Mouse (Mus musculus): ENCODE data around the gene Sh2b2. TPM values are rescaled to one million over a fixed set of nuclear protein-coding genes. Genes with fewer than 3 reads are reported as not detected.

Gene Sh2b2
- polyA plus RNA-seq, 1 experiment from 2014 or later: 4.9 TPM

DNA sequence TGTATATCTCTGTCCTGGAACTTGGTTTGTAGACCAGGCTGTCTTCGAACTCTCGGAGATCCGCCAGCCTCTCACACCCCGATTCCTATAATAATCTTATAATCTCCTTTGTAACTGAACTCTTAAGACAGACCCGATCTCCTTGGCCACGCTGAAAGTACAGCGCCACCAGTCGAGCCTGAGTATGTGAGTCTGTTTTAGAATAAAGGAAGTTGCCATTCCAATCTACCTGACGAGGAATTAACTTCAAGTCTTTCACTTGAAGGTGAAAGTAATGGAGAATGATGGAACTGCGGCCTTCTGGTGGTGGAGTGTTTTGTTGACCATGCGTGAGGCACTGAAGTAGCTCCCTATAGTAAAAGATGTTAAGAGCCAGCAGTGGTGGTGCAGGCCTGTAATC lies 46.8 kb downstream of the Sh2b2 start:
- H3K27me3 ChIP-seq (ENCODE audit: insufficient read depth, poor library complexity, severe bottlenecking): no peaks in the 10 kb centered on the region
- peak overlapping the region; percentile 92; the same call in 1 of the 2 replicates for H3K27ac ChIP-seq
- no peak for DNase-seq (ENCODE audit: low spot score)
- peaks cover 30% of the 10 kb centered on the region for H3K36me3 ChIP-seq
- H3K9me3 ChIP-seq: peaks cover 3% of the 10 kb centered on the region; the same call in 1 of the 2 replicates
- peak overlapping the region; percentile 97 for H3K4me3 ChIP-seq
- H3K4me1 ChIP-seq: peaks cover 12% of the 10 kb centered on the region
- WGBS: 37% methylated on average over 11 of the region's 11 CpGs

GRCm38 (mm10) chr5:136198474-136199391 lies 47.6 kb downstream of the Sh2b2 start, which contains the start of gene Prkrip1:
Gene Prkrip1, minus strand, starts transcription at chr5:136198963.
- Histone ChIP-seq H3K9me3 (peaks cover under 1% of the 10 kb centered on the region; the same call in 1 of the 2 replicates), H3K4me3 (peak within 1 kb of the TSS; percentile 97), H3K27ac (peak within 1 kb of the TSS; percentile 92), H3K27me3 (ENCODE audit: insufficient read depth, poor library complexity, severe bottlenecking) (no peaks in the 10 kb centered on the region), H3K4me1 (peaks cover 12% of the 10 kb centered on the region), H3K36me3 (peaks cover 35% of the 10 kb centered on the region)
- under 1% methylated on average over 62 of the region's 62 CpGs for WGBS
- DNase-seq (ENCODE audit: low spot score): peak; percentile 96

- H3K9me3 ChIP-seq: no peaks in the 10 kb centered on the region
- H3K27me3 ChIP-seq (ENCODE audit: insufficient read depth, poor library complexity, severe bottlenecking): no peaks in the 10 kb centered on the region
- peaks cover 95% of the 10 kb centered on the region for H3K36me3 ChIP-seq
- no peaks in the 10 kb centered on the region for H3K4me1 ChIP-seq
- DNase-seq (ENCODE audit: low spot score): no peak
- no peak overlapping the region for H3K4me3 ChIP-seq
- no peak overlapping the region for H3K27ac ChIP-seq
- 82% methylated on average over 7 of the region's 7 CpGs for whole genome bisulfite sequencing
These were observed 54.5 kb downstream of the Sh2b2 start for GRCm38 (mm10) chr5:136191870-136192269.

DNA sequence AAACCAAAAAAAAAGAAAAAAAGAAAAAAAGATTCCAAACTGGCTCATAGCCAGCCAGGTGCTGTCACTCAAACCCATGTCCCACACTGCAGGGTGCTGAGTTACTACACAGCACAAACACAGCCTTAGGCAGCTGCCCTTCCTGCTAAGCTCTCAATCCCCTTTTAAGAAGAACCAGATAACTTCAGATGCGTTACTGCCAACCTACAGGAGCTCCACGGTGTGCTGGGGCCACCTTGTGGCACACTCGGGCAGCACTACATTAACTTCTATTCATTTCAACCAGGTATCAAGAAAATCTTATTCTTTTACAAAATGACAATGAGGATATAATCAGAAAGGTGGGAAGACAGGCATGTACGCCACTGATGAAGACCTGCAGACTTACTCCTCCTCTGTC lies 59.6 kb downstream of the Sh2b2 start:
- H3K4me3 ChIP-seq: no peak overlapping the region
- H3K27ac ChIP-seq: no peak overlapping the region; the same call in 1 of the 2 replicates
- no peak for DNase-seq (ENCODE audit: low spot score)
- H3K9me3 ChIP-seq: no peaks in the 10 kb centered on the region
- H3K4me1 ChIP-seq: no peaks in the 10 kb centered on the region
- H3K27me3 ChIP-seq (ENCODE audit: insufficient read depth, poor library complexity, severe bottlenecking): no peaks in the 10 kb centered on the region
- WGBS: 47% methylated on average over 4 of the region's 4 CpGs
- H3K36me3 ChIP-seq: peaks cover 89% of the 10 kb centered on the region

- H3K9me3 ChIP-seq: no peaks in the 10 kb centered on the region
- no peaks in the 10 kb centered on the region for H3K27me3 ChIP-seq (ENCODE audit: insufficient read depth, poor library complexity, severe bottlenecking)
- H3K36me3 ChIP-seq: peaks cover 91% of the 10 kb centered on the region
- DNase-seq (ENCODE audit: low spot score): no peak
- WGBS: 90% methylated on average over 7 of the region's 7 CpGs
- H3K27ac ChIP-seq: no peak overlapping the region
- H3K4me1 ChIP-seq: no peaks in the 10 kb centered on the region
- no peak overlapping the region for H3K4me3 ChIP-seq
These were observed 62.6 kb downstream of the Sh2b2 start for GRCm38 (mm10) chr5:136183766-136184165.

- Histone ChIP-seq H3K36me3 (peaks cover 91% of the 10 kb centered on the region), H3K27ac (no peak overlapping the region), H3K9me3 (no peaks in the 10 kb centered on the region), H3K4me1 (no peaks in the 10 kb centered on the region), H3K4me3 (no peak overlapping the region), H3K27me3 (ENCODE audit: insufficient read depth, poor library complexity, severe bottlenecking) (no peaks in the 10 kb centered on the region)
- DNase-seq (ENCODE audit: low spot score): no peak
- 75% methylated on average over 4 of the region's 4 CpGs for WGBS
These were observed 63.5 kb downstream of the Sh2b2 start for GRCm38 (mm10) chr5:136182830-136183229.

DNA sequence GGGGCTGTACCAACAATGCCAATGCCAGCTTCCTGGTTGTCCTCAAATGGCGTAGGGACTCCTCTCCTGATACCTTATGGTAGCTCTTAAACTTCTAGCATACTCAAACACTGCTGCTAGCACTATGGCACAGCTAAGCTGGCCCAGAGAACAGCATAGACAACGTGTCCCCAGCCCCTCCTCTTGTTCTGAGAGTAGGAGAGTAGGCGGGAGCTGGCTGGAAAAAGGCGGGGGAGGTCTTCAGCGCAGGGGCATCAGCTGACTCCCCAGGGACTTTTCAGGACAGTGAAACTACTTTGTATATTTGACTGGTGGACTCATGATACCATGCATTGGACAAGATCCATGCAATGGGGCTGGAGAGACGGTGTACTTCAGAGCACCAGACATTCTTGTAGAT lies 64.3 kb downstream of the Sh2b2 start:
- H3K4me1 ChIP-seq: peaks cover 4% of the 10 kb centered on the region; the same call in 1 of the 2 replicates
- WGBS: 90% methylated on average over 6 of the region's 6 CpGs
- H3K9me3 ChIP-seq: no peaks in the 10 kb centered on the region
- no peaks in the 10 kb centered on the region for H3K27me3 ChIP-seq (ENCODE audit: insufficient read depth, poor library complexity, severe bottlenecking)
- peaks cover 94% of the 10 kb centered on the region for H3K36me3 ChIP-seq
- H3K4me3 ChIP-seq: no peak overlapping the region
- DNase-seq (ENCODE audit: low spot score): no peak
- H3K27ac ChIP-seq: no peak overlapping the region

DNA sequence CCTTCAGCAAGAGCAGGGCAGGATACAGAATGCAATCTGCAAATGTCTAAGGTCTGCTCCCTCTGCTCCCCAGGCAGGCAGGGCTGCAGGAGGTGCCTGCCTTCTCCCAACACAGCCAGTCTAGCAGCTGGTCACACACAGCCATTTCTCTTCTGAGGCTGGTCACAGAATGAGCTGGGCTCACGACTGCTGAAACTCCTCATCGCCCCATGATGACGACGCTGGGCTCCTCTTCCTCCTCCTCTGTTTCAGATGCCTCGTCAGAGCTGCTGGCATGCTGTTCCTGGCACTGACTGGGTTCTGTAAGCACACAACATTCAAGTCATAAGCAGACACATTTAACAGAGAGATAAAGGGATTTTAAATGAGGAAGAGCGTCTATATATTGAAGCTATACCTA lies 65.2 kb downstream of the Sh2b2 start:
- Histone ChIP-seq H3K27ac (no peak overlapping the region), H3K9me3 (no peaks in the 10 kb centered on the region), H3K36me3 (peaks cover 87% of the 10 kb centered on the region), H3K4me1 (peaks cover 7% of the 10 kb centered on the region; the same call in 1 of the 2 replicates), H3K4me3 (no peak overlapping the region), H3K27me3 (ENCODE audit: insufficient read depth, poor library complexity, severe bottlenecking) (no peaks in the 10 kb centered on the region)
- 88% methylated on average over 6 of the region's 6 CpGs for WGBS
- DNase-seq (ENCODE audit: low spot score): no peak

DNA sequence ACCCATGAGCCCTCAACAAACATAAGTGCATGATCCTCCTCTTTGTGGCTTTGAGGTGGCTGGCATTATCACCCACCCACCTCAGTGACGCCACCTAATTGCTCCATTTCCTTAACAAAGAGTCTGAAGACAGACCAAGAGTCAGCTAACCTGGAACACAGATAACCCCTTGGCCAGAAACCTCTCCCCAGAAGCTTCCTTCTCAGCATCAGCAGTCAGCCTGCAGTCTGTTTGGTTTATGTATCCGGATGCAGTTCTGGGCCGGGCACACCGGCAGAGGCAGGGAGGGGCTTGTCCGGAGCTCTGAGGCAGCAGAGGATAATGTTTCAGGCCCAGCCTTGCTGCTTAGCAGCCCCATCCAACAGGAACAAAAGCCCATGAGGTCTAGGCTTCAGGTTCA lies 66.8 kb downstream of the Sh2b2 start:
- peaks cover 7% of the 10 kb centered on the region; the same call in 1 of the 2 replicates for H3K4me1 ChIP-seq
- H3K27ac ChIP-seq: no peak overlapping the region
- H3K9me3 ChIP-seq: no peaks in the 10 kb centered on the region
- WGBS: 84% methylated on average over 5 of the region's 5 CpGs
- H3K4me3 ChIP-seq: no peak overlapping the region
- H3K27me3 ChIP-seq (ENCODE audit: insufficient read depth, poor library complexity, severe bottlenecking): no peaks in the 10 kb centered on the region
- peaks cover 72% of the 10 kb centered on the region for H3K36me3 ChIP-seq
- DNase-seq (ENCODE audit: low spot score): no peak

DNA sequence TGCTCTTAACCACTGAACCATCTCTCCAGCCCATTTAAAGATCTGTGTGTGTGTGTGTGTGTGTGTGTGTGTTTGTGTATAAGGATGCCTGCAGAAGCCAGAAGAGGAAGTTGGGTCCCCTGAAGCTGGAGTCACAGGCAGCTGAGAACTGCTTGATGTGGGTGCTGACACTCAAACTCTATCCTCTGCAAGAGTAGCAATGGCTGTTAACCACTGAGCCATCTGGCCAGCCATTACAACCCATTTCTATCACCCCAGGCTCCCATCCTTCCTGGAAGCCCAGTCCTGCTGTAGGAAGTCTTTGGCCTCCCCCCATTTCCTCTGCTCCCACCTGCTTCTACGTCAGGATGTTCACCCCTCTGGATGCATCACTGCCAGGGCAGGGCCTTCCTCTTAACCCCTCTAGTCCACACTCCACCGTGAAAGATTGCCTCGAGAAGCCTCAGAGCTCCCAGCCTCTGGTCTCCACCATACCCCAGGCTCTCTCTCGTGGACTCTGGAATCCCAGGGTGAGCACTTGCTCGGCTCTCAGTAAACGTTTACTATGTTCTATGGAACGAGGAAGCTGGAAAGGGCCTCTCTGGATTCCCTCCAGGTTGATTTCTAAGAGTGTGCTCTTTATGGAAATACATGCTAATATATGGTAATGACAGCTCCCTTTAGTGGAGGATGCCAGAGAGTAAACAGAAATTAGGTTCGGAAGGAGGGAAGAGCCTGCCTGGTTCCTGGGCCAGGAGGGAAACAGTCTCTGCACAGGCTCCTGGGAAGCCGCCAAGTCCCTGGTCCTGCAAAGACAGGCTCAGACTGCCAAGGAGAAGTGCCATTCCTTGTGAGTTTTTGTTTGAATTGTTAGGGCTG lies 72.5 kb downstream of the Sh2b2 start:
- Histone ChIP-seq H3K9me3 (no peaks in the 10 kb centered on the region), H3K27ac (no peak overlapping the region), H3K27me3 (ENCODE audit: insufficient read depth, poor library complexity, severe bottlenecking) (0 out of 2 replicates have a peak, but pooled peaks cover 9% of the 10 kb centered on the region), H3K4me1 (peaks cover 25% of the 10 kb centered on the region), H3K36me3 (peaks cover 19% of the 10 kb centered on the region), H3K4me3 (no peak overlapping the region)
- 52% methylated on average over 9 of the region's 9 CpGs for WGBS
- no peak for DNase-seq (ENCODE audit: low spot score)

DNA sequence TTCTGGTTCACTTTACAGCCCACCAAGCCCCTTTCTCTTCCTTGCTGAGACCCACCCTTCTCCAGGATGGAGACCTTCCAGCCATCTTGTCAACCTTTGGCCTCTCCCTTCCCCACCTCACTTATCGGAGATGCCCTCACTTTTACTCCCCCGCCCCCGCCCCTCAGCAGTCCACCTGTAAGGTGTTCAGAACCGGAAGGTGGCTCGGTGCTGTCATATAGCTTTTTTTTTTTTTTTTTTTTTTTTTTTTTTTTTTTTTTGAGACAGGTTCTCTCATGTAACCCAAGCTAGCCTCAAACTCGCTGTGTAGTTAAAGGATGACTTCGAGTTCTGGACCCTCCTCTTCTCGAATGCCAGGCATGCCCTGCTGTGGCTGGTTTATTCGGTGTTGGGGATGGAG lies 73.4 kb downstream of the Sh2b2 start:
- Histone ChIP-seq H3K27ac (no peak overlapping the region), H3K36me3 (peaks cover 10% of the 10 kb centered on the region), H3K27me3 (ENCODE audit: insufficient read depth, poor library complexity, severe bottlenecking) (0 out of 2 replicates have a peak, but pooled peaks cover 9% of the 10 kb centered on the region), H3K4me1 (peaks cover 25% of the 10 kb centered on the region), H3K4me3 (no peak overlapping the region), H3K9me3 (peaks cover 3% of the 10 kb centered on the region; the same call in 1 of the 2 replicates)
- WGBS: 72% methylated on average over 9 of the region's 9 CpGs
- no peak for DNase-seq (ENCODE audit: low spot score)

GRCm38 (mm10) chr5:136171363-136172341 lies 74.7 kb downstream of the Sh2b2 start:
- WGBS: 35% methylated on average over 17 of the region's 17 CpGs
- Histone ChIP-seq H3K4me3 (peak overlapping the region; percentile 73), H3K4me1 (peaks cover 18% of the 10 kb centered on the region), H3K36me3 (no peaks in the 10 kb centered on the region), H3K9me3 (peaks cover 5% of the 10 kb centered on the region; the same call in 1 of the 2 replicates), H3K27me3 (ENCODE audit: insufficient read depth, poor library complexity, severe bottlenecking) (0 out of 2 replicates have a peak, but pooled peaks cover 9% of the 10 kb centered on the region), H3K27ac (peak overlapping the region; percentile 81)
- DNase-seq (ENCODE audit: low spot score): no peak
